Mouse (Mus musculus) kidney, adult 8-10 months (tissue): ENCODE measurements at regions not wholly inside any gene's neighbourhood (a gene's known extent, or its start where the extent isn't known, plus 50 kb on each side); places are given as distances from the start of the nearest gene placed in this dataset.
A peak's percentile ranks its signal among the peaks of the same experiment; 100 is the strongest.

Experiments
- DNase-seq, 2 experiments: peaks; one replicate each; pipeline ENCODE4 v3.0.0; 2022

DNA sequence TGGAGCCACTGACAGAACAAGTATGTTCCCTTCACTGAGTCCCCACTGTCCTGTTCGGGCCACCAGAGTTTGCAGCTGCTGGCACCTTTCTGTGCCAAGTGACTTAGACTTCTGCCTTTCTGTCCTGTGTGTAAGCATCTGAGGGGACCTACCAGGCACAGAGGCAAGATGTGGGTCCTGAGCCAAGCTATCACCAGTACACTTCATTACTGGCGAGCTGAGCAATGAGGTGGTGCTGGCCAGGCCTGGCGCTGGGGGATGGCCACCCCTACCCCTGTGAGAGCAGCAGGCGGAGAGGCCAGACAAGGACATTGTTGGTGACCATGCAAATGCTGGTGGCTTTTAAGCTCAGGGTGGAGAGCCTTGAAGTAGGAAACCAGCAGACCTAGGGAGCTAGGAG lies 87.6 kb upstream of the Mrps6 start:
- DNase-seq = no peak

DNA sequence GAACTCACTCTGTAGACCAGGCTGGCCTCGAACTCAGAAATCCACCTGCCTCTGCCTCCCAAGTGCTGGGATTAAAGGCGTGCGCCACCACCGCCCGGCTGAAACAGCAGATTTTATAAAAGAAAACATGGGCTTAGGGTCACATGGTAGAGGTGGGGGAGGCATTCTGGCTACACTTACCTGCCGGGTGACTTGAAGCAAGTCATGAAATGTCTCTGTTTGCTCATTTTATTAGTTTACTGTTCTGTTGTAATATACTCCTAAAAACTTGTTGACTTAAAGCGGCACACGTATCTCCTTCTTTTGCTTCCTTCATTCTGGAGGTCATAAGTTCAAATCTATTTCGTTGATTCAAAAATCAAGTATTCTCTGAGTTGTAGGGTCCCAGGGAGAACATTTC lies 84.9 kb upstream of the Mrps6 start:
- no peak for DNase-seq

DNA sequence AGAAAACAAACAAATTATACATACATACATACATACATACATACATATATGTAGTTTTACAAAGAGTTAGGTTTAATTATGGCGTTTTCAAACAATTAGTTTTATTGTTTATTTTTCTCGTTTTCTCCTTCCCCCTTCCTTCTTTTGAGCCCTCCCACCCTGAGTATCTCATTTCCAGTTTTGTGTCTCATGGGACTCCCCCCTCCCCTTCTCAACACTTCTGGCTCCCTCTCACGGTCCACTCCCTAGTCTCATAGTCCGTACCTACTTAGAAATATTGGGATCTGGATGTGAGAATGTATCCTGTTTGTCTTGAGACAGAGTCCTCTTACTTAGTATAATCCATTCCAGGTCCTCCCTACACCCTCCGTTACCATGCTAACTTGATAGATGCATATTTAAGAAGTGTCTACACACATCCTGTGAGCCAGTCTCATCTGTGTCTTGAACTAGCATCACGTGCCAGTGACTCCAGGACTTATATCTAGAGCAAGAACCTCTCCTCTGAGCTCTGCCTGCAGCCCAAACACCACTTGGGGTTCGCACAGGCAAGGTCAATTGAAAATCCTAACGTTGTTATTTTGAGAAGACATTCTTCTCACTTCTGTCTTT lies 81.8 kb upstream of the Mrps6 start:
- DNase-seq = no peak

DNA sequence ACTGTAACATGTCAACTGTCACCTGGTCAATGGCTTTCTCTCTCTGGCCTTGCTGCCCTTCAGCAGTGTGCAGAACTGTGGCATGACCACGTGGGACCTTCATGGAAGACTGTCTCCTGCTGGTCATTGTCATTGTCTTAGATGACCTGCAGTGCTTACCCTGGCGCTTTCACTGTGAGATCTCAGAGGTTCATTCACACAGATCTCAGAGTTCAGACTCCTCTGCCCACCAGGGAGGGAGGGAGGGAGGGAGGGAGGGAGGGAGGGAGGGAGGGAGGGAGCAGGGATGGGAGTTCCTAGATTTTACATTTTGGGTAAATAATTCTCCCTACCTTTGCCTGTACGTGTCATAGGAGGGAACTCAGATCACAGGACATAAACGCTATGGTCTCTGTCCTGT lies 79.6 kb upstream of the Mrps6 start:
- DNase-seq = no peak

DNA sequence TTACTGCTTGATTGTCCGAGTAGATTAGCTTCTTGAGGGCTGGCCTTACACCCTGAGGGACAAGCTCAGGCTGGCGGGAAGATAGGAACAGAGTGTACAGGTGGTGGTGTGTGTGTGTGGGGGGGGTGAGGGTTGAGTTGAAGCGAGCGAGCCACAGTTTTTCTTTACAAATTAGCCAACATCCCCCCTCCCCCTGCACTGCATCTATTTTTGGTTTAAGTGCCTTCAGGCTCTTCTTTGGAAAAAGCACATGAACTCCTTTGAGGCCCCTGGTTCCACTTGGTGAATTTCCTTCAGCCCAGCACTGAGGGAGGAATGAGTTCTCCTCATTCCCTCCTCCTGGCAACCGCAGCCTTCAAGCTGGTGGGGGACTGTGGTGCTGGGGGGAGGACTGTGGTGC lies 79.2 kb upstream of the Mrps6 start:
- DNase-seq = peak; percentile 68 to 80

DNA sequence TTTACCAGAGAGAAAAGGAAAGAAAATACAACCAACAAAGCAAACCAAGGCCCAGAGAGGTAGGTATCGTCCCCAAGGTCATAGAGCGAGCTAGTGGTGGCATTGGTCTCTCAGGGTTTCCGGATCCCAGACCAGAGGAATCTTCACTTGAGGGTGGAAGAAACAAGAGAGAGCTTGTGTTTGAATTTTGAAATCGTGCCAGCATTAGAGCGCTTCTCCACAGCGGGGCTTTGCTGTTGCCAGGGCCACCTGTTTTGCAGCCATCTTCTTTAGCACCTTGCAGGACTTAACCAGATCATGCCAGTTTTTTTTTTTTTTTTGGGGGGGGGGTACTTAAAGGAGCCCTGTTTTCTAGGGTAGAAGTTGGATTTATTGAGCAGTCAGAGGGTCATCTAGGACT lies 77.6 kb upstream of the Mrps6 start:
- no peak for DNase-seq

DNA sequence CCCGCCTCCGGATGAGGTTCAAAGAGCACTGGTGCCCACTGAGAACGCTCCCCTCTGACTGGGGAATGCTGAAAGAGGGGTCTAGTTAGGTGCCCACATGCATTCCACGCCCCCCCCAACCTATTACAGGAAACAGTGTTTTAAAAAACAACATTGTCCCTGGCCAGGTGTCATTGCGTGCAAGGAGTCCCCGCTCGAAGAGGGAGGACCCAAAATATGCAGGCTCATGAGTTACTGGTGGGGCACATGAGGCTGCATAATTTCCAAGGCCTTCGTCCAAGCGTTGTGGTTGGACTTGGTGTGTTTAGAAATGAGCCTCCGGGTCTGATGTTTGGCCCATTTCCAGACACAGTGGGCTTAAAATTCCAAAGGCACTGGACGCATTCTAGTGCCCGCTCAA lies 72.9 kb upstream of the Mrps6 start:
- DNase-seq = peak; percentile 32 to 63

DNA sequence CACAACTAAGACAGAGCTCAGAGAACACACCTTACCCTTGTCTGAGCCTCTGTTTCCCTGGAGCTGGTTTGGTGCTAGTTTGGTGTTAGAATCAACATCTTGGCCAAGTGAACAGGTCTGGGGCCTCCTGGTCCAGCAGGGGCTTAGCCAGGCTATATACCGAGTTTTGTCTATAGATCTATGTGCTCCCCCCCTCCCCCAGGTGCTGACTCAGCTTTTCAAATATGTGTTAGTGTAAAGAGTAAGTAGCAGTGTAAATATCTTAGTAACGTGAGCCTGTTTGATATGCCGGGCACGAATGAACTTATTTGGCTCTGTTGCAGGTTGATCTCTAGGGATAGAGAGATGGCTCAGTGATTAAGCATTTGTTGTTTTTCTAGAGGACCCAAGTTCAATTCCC lies 68.7 kb upstream of the Mrps6 start:
- DNase-seq = no peak

DNA sequence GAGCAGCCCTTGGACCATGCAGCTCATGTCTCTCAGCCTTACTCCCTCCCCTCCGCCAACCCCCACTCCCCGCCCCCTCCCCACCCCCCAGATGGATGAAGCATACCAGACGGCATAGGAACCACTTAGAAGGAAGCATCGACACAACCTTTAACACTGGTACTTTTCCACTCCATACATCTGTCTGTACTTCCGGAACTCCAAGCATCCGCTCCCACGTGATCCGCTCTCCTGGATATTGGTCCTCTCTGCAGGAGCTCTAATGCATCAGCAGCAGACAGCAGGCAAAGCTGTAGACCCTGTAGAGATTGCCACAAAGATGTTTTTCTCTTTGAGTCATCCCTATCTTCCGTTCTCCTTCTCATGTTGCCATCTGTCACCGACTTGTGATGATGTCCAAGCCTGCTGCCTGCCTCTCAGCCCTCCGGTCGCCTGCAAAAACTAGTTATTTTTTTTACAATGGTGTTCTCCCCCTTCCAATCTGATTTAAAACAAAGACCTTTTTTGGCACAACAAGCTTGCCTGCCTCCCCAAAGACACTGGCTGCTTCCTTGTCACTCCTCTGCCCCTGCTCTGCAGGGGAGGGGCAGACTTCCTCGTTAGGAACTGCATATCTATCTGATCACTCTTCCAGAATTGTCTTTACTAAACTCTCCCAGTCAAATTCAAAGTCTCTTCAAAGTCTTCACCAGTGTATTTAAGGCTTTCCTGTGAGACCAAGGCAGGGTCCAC lies 62.4 kb upstream of the Mrps6 start:
- peak; percentile 31 to 35 for DNase-seq

DNA sequence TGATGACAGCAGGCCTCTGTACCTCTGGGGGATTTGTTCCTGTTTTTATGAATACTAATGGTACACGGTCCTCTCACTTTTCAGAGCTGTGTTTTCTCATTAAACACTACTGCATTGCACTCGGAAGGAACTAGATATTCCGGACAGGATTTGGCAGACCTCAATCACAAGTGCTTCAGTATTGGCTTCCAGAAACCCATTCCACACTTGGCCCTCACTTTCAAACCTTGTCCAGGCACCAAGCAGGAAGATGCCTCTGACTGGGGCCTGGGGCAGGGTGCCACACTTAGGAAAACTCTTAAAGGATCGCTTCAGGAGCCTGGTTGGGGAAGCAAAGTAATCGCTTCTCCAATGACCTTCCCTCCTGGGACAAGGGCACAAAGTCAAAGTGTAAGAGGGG lies 50.7 kb upstream of the Mrps6 start:
- DNase-seq = no peak
